Mouse (Mus musculus): ENCODE measurements at regions not wholly inside any gene's neighbourhood (a gene's known extent, or its start where the extent isn't known, plus 50 kb on each side); places are given as distances from the start of the nearest gene placed in this dataset. TPM values are rescaled to one million over a fixed set of nuclear protein-coding genes. Genes with fewer than 3 reads are reported as not detected.

GRCm38 (mm10) chr8:44525915-44526314 lies 409.3 kb upstream of the Fat1 start:
- no peak overlapping the region for H3K27ac ChIP-seq
- H3K4me1 ChIP-seq, result peaks cover 11% of the 10 kb centered on the region; the same call in 1 of the 2 replicates
- no peaks in the 10 kb centered on the region for H3K9me3 ChIP-seq
- H3K27me3 ChIP-seq, result no peaks in the 10 kb centered on the region
- H3K9ac ChIP-seq, result no peak overlapping the region
- H3K36me3 ChIP-seq, result no peaks in the 10 kb centered on the region
- no peak overlapping the region for H3K4me2 ChIP-seq
- ATAC-seq (ENCODE audit: insufficient number of reproducible peaks, insufficient read depth, low FRiP score, low TSS enrichment, low read depth), result no peak
- H3K4me3 ChIP-seq, result no peak overlapping the region

GRCm38 (mm10) chr8:44529696-44530095 lies 405.6 kb upstream of the Fat1 start:
- Histone ChIP-seq H3K27ac (no peak overlapping the region), H3K4me2 (no peak overlapping the region), H3K27me3 (no peaks in the 10 kb centered on the region), H3K4me1 (peaks cover 8% of the 10 kb centered on the region; the same call in 1 of the 2 replicates), H3K36me3 (no peaks in the 10 kb centered on the region), H3K9ac (no peak overlapping the region), H3K4me3 (no peak overlapping the region), H3K9me3 (no peaks in the 10 kb centered on the region)
- 84% methylated on average over 1 of the region's 1 CpGs for WGBS
- ATAC-seq (ENCODE audit: insufficient number of reproducible peaks, insufficient read depth, low FRiP score, low TSS enrichment, low read depth), result no peak

GRCm38 (mm10) chr8:44548885-44549284 lies 386.4 kb upstream of the Fat1 start:
- H3K27me3 ChIP-seq, result no peaks in the 10 kb centered on the region
- H3K27ac ChIP-seq, result no peak overlapping the region
- no peaks in the 10 kb centered on the region for H3K36me3 ChIP-seq
- ATAC-seq (ENCODE audit: insufficient number of reproducible peaks, insufficient read depth, low FRiP score, low TSS enrichment, low read depth), result no peak
- H3K9ac ChIP-seq, result no peak overlapping the region
- no peaks in the 10 kb centered on the region for H3K9me3 ChIP-seq
- no peak overlapping the region for H3K4me3 ChIP-seq
- WGBS, result 84% methylated on average over 3 of the region's 3 CpGs
- H3K4me2 ChIP-seq, result no peak overlapping the region
- H3K4me1 ChIP-seq, result no peaks in the 10 kb centered on the region

GRCm38 (mm10) chr8:44559161-44559560 lies 376.1 kb upstream of the Fat1 start:
- Histone ChIP-seq H3K9me3 (no peaks in the 10 kb centered on the region), H3K4me3 (no peak overlapping the region), H3K4me2 (no peak overlapping the region), H3K36me3 (no peaks in the 10 kb centered on the region), H3K4me1 (0 out of 2 replicates have a peak, but pooled peaks cover 2% of the 10 kb centered on the region), H3K27ac (no peak overlapping the region), H3K9ac (no peak overlapping the region), H3K27me3 (no peaks in the 10 kb centered on the region)
- WGBS, result 79% methylated on average over 9 of the region's 9 CpGs
- ATAC-seq (ENCODE audit: insufficient number of reproducible peaks, insufficient read depth, low FRiP score, low TSS enrichment, low read depth), result no peak

- no peaks in the 10 kb centered on the region for H3K36me3 ChIP-seq
- no peaks in the 10 kb centered on the region for H3K4me1 ChIP-seq
- no peaks in the 10 kb centered on the region for H3K27me3 ChIP-seq
- no peak overlapping the region for H3K4me3 ChIP-seq
- WGBS, result 81% methylated on average over 5 of the region's 5 CpGs
- H3K9ac ChIP-seq, result no peak overlapping the region
- H3K9me3 ChIP-seq, result no peaks in the 10 kb centered on the region
- no peak for ATAC-seq (ENCODE audit: insufficient number of reproducible peaks, insufficient read depth, low FRiP score, low TSS enrichment, low read depth)
- H3K27ac ChIP-seq, result no peak overlapping the region
- no peak overlapping the region for H3K4me2 ChIP-seq
These were observed 358.9 kb upstream of the Fat1 start for GRCm38 (mm10) chr8:44576314-44576858.

GRCm38 (mm10) chr8:44576993-44577392 lies 358.3 kb upstream of the Fat1 start:
- no peaks in the 10 kb centered on the region for H3K4me1 ChIP-seq
- no peak overlapping the region for H3K9ac ChIP-seq
- H3K4me2 ChIP-seq, result no peak overlapping the region
- H3K36me3 ChIP-seq, result no peaks in the 10 kb centered on the region
- no peak overlapping the region for H3K27ac ChIP-seq
- no peak overlapping the region for H3K4me3 ChIP-seq
- no peak for ATAC-seq (ENCODE audit: insufficient number of reproducible peaks, insufficient read depth, low FRiP score, low TSS enrichment, low read depth)
- no peaks in the 10 kb centered on the region for H3K9me3 ChIP-seq
- no peaks in the 10 kb centered on the region for H3K27me3 ChIP-seq
- WGBS, result 61% methylated on average over 5 of the region's 5 CpGs

Small RNA genes in the stretch of these regions (microRNA-seq; reads per million reads assigned to microRNA genes)
- not detected for gene Gm26241
